Mouse (Mus musculus) induced T-regulatory cell, adult 2 months (primary cell): ENCODE measurements at regions not wholly inside any gene's neighbourhood (a gene's known extent, or its start where the extent isn't known, plus 50 kb on each side); places are given as distances from the start of the nearest gene placed in this dataset.
"Not testable (repeated sequence)": the region's sequence is repeated elsewhere in the genome, so short reads cannot be mapped to it uniquely, and the experiment has no call there.

Experiments used
- DNase-seq: peaks from one replicate; pipeline ENCODE4 v3.0.0-alpha.2; 2012; ENCODE audit warnings: low read depth

DNA sequence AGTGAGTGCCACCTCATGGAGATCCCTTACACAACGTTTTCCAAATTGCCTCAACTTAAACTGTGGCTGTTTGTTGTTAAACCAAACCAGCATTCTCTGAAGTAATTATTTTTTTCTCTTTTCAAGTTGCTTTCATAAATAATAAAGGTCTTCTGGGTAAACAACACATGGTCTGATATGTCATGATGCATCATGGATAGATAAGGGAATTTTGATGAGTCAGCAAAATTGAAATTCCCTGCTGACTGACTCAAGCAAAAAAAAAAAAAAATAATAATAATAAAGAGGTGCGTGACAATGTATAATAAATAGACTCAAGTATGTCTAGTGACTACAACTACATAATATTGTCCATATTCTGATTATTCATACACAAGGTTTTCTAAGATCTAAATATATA, 201.8 kb downstream of the Adgb start:
- DNase-seq = peak; percentile 8

DNA sequence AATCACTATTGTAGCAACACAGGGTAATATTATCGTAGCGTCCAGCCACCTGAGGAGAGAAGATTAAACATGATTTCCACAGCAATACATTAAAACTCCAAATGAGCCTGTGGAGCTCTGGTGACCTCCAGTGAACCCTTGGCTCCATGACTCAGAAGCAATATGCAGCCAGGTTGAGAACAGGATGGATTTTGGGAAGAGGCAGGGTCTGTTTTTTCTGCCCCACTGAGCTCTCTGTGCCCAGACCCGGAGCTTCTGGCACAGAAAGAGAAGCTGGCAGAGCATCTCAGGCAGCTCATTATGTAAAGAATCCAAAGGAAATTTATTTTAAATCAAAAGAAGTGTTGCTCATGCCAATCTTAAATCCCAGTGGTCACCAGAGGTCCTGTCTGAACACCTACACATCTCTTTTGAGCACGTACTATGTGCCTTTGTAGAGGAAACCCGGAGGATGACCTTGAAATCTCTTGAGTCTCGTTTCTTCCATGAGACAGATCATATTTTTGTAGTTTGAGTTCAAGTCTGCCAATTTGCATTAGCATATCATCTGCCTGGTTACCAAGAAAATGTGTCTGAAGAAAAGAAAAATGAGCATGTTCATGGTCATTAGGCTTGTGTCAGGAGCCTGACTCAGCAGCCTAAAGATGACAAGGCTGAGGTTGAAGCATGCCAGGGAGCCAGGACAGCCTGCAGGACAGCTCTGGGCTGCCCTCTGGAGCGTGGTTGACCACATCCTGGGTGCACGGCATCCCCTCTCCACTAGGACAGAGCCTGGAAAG, 219.4 kb downstream of the Adgb start:
- no peak for DNase-seq

DNA sequence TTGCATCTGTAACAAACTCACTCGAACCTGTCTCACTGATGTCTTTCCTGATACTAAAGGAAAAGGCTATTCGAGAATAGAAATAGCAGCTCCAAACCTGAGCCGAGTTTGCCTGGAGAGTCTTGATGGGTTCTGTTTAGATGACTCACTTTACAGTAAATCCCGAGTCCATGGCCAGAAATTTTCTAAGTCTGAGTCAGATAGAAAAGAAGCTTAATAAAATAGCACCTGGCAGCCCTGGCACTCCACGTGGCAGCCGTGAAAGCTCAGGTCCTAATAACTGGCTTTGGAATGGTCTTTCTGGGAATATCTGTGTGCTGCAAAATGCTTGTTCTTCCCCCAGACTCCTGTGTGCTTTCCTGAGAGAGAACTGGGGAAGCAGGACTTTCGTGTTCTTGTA, 220.0 kb downstream of the Adgb start:
- no peak for DNase-seq

DNA sequence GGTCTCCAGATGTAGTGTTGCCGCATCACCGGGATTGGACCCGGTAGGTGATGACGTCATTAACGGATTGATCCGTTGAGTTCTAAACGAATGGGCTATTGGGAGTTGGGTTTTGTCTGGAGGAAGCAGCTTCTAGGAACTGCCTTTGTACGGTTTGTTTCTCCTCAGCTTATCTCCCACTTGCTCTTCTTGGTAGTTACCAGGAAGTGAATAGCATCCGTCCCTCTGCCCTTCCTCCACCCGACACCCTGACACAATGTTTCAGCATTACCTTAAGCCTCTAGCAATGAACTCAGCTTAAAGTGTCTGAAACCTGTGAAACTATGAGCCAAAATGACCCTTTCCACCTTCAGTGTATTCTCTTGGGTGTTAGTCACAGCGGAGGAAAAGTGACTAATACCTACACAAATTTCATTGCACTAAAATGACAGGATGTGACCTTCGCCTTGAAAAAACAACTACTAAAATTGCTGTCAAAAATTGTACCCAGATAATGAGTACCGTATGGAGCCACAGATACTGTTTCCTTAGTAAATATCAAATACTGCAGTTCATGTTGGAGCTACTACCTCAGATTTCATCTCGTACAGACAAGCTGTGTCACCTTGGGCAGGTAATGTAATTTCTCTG, 237.1 kb downstream of the Adgb start:
- peak; percentile 35 for DNase-seq

DNA sequence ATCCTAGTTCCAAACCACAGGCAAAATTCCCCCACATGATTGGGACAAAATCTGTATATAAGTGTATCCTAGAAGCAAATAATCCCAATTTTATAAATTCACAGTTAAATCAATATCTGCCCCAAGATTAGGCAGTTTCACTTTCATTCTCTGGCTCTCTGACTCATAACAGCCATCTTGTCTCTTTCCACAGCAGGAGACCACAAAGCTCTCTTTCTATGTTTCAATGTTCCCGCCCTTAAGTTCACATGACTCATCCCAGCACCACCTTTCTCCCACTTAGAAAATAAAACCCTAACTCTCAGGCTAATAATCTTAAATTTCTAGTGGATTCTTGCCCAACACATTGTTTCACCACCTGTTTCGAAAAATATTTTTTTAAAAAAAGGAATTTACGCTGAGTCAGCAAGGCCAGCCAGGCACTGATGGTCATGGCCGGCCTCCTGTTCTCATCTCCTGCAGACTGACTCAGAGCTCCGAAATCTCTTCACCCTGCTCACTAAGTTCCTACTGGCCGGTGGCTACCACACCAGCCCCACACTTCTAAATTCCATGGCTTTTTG, 247.5 kb downstream of the Adgb start:
- DNase-seq = peak; percentile 81

DNA sequence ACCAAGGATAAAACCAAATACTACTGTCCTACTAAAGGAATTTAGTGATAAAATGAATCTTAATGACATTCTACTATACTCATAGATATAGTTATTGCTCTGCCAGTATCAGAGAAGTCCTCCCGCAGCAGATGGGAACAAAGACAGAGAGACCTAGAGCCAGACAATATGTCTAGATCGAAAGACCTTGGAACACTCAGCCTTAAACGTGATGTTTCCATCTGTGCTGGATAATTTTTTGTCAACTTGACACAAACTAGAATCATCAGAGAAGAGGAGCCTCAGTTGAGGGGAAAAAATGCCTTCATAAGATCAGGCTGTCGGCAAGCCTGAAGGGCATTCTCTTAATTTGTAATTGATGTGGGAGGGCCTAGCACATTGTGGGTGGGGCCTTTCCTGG, 252.4 kb downstream of the Adgb start:
- no peak for DNase-seq

DNA sequence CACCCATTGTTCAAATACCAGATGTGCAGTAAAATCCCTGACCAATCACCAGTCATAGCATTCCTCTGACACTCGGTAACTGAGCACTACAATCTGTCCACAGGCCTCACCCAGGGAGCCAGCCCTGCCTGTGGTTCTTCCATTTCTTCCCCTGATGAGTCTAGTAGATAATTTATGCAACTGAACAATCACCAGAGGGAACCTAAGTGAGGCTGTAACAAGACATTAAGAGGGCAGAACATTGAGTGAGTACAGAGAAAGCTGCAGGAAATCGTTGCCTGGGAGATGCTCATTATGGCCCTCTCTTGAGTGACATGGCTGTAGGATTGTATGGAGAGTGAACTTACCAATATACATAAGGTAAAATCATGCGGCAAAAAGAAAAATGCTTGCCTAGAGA, 255.2 kb downstream of the Adgb start:
- DNase-seq = no peak

DNA sequence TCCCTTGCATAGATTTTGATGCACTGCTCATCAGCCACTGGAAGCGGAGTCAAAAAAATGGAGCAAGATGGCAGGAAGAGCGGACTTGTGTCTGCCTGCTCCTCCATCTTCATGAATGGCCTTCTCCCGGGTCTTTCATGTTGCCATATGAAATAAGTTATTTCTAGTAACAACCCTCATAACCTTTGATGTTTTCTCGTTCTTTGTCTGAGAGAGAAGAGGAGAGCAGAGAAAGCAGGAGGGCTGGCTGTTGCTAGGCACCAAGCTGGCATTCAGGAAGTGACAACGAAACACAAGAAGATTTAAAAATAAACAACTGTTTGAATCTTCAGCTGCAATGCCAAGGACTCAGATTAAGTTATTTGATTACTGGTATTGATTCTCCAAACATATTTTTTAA, 256.8 kb downstream of the Adgb start:
- DNase-seq = no peak

DNA sequence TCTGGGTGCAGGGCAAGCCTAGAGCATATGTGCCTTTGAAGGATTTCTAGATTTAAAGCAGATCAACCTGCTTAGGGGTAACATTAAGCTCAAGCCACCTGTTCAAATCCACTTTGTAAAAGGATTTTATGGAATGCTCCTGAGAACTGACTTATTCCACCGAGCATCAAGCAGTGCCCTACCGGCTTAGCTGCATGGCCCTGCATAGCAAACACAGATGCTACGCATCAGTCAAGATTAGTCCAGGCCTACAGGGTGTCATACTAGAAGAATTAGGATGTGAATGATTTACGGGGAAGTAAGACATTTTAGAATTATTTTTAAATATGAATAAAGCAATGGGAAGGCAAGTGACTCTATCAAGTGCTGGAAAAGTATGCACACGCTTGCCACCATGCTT, 263.8 kb downstream of the Adgb start:
- no peak for DNase-seq

DNA sequence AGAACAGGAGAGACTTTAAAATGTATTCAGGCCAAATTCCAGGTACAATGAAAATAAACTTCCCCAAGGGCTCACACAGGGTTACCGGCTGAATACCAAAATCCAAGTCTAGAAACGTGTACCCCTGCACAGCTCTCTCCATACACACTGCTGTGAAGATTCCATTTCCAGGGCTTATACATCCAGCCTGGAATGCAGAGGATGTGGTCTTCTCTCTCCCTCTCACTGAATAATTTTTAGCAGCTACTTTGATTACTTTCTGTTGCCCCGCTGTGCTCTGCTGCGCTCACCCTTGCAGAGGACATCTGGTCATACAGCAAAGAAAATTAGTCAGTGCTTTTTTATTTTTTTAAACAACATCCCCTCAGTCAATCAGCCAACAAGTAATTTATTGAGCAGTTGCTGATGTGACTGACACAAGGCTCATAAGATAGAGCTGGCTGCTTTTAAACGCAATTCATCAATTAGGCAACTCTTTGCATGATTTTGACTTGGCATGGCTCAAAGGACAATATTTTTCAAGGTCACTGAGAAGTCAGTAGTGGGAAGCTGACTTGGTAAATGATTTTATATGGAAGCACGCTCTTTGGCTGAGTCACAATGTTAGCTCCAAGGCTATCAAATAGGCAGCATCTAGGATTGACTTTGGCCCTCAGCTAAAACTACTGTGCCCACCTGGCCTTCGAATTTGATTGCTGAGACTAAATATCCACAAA, 266.2 kb downstream of the Adgb start:
- DNase-seq = no peak

DNA sequence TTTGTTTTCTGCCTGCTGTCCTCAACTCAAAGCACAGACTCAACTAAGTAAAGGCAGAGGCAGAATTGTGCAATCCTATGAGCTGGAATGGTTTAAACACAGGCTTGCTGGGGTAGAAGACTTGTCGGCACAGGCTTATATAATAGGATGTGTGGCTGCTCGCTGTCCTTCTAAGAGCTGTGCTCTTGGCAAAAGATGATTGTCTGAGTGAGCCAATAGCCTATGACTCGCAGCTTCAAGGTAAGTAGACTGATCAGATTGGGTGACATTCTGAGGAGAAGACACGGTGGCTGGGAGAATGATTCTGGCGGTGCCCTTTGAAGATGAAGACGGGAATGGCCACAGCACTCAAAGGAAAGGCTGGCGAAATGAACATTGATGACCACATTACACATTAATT, 268.1 kb downstream of the Adgb start:
- no peak for DNase-seq

DNA sequence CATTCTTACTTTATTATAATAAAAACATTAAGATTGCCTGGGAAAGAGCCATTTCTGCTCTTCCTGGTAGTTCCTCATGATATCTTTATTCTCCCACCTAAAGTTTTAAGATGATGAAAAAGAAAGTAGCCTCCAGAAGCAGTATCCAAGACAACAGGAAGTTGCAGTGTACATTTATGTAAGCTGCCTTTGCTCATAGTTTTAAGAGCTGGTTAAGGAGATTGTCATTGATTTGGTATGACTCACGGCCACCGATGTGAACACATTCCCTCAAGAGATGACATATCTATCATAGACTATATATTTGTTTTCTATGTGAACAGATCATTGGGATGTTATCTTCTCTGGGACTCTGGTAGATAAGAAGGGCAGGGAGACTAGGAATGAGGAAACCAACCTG, 281.8 kb downstream of the Adgb start:
- peak; percentile 49 for DNase-seq

DNA sequence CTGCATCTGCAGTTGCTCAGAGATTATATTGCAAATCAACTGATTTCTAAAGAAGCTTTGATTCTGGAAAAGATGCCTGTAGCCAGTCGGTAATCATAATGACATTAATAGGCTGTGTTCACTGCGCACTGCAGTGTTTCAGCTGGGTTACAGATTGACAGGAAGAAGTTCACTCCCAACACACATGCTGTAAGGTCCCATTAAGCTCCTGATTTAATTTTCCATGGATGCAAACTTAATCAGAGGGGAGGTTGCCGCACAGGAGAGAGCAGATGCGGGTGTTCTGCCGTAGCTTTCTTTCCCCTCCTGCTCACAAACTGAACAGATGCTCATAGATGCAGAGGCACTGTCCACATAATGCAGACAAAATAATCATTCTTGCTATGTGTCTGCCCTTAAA, 284.0 kb downstream of the Adgb start:
- DNase-seq = no peak

DNA sequence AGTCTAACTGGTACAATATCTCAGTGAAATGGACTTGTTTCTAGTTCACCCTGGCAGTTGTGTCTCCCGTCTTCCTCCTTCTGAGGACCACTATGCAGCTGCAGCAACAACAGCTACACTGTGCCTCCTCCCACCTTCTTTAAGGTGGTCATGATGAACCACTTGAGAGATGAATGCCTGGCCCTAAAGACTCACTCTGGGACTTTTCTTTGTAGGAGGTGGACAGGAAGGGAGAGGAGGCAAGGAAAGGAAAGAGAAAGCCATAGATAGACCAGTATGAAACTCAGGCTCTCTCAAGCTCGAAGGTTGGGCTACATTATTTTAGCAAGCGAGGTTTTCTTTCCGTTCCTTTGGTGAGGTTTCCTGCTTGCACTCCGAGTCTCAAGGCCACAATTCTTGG, 285.4 kb downstream of the Adgb start:
- DNase-seq = peak; percentile 68

DNA sequence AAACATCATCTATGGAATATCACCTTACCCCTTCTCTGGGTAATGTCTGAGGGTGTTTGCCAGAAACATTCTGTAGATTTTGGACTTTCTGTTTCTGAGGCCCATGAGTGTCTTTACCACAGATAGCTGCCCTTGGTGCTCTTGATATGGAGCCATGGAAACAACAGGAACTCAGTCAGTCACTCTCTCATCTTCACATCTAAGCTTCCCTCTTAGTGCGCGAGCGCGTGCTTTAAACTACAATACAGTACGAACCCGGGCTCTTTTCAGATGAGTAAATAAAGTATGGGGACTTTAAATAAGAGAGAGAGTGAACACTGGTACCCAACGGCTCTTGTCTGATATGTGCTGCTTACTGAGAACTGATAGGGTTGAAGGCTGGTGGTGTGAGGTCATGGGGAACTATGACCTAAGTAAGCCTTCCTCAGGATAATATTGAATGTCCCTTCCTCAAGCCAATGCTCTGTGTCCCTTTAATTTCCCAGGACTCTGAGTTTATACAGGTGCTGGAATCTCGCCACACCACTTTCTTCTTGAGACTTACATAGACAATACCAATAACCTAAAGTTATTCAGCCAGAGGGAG, 284.5 kb upstream of the Stxbp5 start:
- DNase-seq = peak; percentile 71

DNA sequence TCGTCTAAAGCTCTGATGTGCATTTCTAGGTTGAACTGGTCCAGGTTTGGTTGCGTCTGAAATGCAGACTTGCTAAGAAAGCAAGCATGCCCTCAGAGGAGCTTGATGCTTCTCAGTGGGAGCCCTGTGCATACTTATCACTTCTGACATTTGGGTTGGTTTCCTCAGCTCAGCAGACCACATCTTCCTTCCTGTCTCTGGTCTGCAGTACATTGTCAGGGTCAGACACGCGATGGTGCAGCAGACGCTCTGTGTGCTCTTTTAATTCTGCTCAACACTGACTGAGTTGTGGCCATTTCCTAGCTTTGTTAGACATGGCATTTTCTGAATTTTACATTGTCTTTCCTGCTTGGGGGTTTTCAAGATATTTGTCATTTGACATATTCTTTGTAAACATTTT, 283.5 kb upstream of the Stxbp5 start:
- DNase-seq = peak; percentile 85

DNA sequence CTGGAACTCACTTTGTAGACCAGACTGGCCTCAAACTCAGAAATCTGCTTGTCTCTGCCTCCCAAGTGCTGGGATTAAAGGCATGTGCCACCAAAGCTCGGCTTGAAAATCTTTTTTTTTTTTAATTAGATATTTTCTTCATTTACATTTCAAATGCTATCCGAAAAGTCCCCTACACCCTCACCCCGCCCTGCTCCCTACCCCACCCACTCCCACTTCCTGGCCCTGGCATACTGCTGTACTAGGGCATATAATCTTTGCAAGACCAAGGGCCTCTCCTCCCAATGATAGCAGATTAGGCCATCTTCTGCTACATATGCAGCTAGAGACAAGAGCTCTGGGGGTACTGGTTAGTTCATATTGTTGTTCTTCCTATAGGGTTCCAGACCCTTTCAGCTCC, 276.2 kb upstream of the Stxbp5 start:
- DNase-seq = not testable (repeated sequence)
